Mouse (Mus musculus) kidney, adult 2 months (tissue): ENCODE measurements around the gene Zfp444.

Experiments
- CTCF ChIP-seq: fragments of 200-500 bp; conservative IDR thresholded peaks from 2 replicates; pipeline ENCODE4 v1.5.1; 2011; ENCODE audit warnings: low read depth, mild to moderate bottlenecking, control low read depth, low read length, moderate library complexity, mixed read lengths; ENCODE audit not compliant: insufficient read depth, insufficient read length
- POLR2A ChIP-seq: fragments of 200-500 bp; IDR thresholded peaks from one replicate; pipeline ENCODE4 v1.6.1; 2011; ENCODE audit warnings: low read depth, low read length, control low read depth

- peak; percentile 2 for TF ChIP-seq POLR2A
- no peak for TF ChIP-seq CTCF
Observed at GRCm38 (mm10) chr7:6155901-6156411, 16.1 kb upstream of the Zfp444 start, which contains the start of gene Zfp787.
